Mouse (Mus musculus): ENCODE measurements at regions not wholly inside any gene's neighbourhood (a gene's known extent, or its start where the extent isn't known, plus 50 kb on each side); places are given as distances from the start of the nearest gene placed in this dataset.

DNA sequence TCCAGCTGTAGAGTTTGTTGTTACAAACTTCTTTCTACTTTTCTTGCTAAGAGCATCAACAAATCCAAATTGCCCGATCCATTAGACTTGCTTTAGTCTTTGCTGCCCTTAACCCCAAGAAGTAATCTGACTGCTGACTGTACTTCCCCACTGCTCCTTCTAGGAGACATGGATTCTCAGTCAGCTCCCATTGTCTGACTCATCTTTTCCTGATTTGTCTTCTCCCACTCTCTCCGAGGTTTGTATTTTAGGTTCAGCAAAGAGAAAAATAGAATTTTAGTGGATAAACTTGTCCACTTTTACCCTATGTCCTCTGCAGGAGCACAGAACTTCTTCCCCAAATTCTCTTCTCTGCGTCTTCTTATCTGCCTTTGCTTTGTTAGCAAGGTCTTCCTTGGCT is 753.5 kb downstream of the Epm2a start:
- no peak for TF ChIP-seq CTCF (IDR thresholded peaks at IDR 0.05; ENCODE audit: low read depth)
- TF ChIP-seq EP300 (IDR thresholded peaks at IDR 0.05; ENCODE audit: low read depth): no peak

Measured in heart, postnatal 0 days (tissue).